Mouse (Mus musculus) frontal cortex, adult (tissue): ENCODE measurements around the gene Zfp704.
"Not testable (repeated sequence)": the region's sequence is repeated elsewhere in the genome, so short reads cannot be mapped to it uniquely, and the experiment has no call there.

Experiments
- ATAC-seq: cut with Nextera tagmentation; 2 replicates; pipeline ENCODE4 v1.9.2; 2017; ENCODE audit warnings: mild to moderate bottlenecking, moderate library complexity, mixed read lengths; ENCODE audit not compliant: low TSS enrichment

Zfp704 gene

GRCm38 (mm10) chr3:9598061-9598460 is 11.8 kb downstream of the Zfp704 start:
- ATAC-seq: no peak

- ATAC-seq: no peak
Observed at GRCm38 (mm10) chr3:9594457-9594856, 15.4 kb downstream of the Zfp704 start.

- peak; percentile 78 for ATAC-seq
Observed at GRCm38 (mm10) chr3:9593832-9594231, 16.1 kb downstream of the Zfp704 start.

GRCm38 (mm10) chr3:9591416-9592110 is 18.3 kb downstream of the Zfp704 start:
- ATAC-seq: no peak

GRCm38 (mm10) chr3:9588635-9589034 is 21.2 kb downstream of the Zfp704 start:
- ATAC-seq: peak; percentile 93

- ATAC-seq: no peak
Observed at GRCm38 (mm10) chr3:9587304-9587703, 22.6 kb downstream of the Zfp704 start.

- no peak for ATAC-seq
Observed at GRCm38 (mm10) chr3:9583516-9583915, 26.4 kb downstream of the Zfp704 start.

GRCm38 (mm10) chr3:9580952-9581798 is 28.7 kb downstream of the Zfp704 start:
- no peak for ATAC-seq

- no peak for ATAC-seq
Observed at GRCm38 (mm10) chr3:9580102-9580501, 29.8 kb downstream of the Zfp704 start.

- ATAC-seq: no peak
Observed at GRCm38 (mm10) chr3:9579028-9579643, 30.7 kb downstream of the Zfp704 start.

- ATAC-seq: no peak
Observed at GRCm38 (mm10) chr3:9576872-9577271, 33.0 kb downstream of the Zfp704 start.

- no peak for ATAC-seq
Observed at GRCm38 (mm10) chr3:9574305-9574704, 35.6 kb downstream of the Zfp704 start.

GRCm38 (mm10) chr3:9573581-9573980 is 36.3 kb downstream of the Zfp704 start:
- ATAC-seq: peak; percentile 73

GRCm38 (mm10) chr3:9572261-9572660 is 37.6 kb downstream of the Zfp704 start:
- peak; percentile 50; the same call in 1 of the 2 replicates for ATAC-seq

GRCm38 (mm10) chr3:9570782-9571181 is 39.1 kb downstream of the Zfp704 start:
- no peak for ATAC-seq

- not testable (repeated sequence) for ATAC-seq
Observed at GRCm38 (mm10) chr3:9569706-9570105, 40.2 kb downstream of the Zfp704 start.

GRCm38 (mm10) chr3:9568565-9569228 is 41.2 kb downstream of the Zfp704 start:
- peak; percentile 64; the same call in 1 of the 2 replicates for ATAC-seq

GRCm38 (mm10) chr3:9567948-9568347 is 41.9 kb downstream of the Zfp704 start:
- no peak for ATAC-seq

GRCm38 (mm10) chr3:9566831-9567230 is 43.1 kb downstream of the Zfp704 start:
- ATAC-seq: no peak

- ATAC-seq: no peak
Observed at GRCm38 (mm10) chr3:9563562-9563961, 46.3 kb downstream of the Zfp704 start.

GRCm38 (mm10) chr3:9562649-9563328 is 47.1 kb downstream of the Zfp704 start:
- ATAC-seq: no peak
